Mouse (Mus musculus): ENCODE measurements around the gene Tecr. TPM values are rescaled to one million over a fixed set of nuclear protein-coding genes. Genes with fewer than 3 reads are reported as not detected.
A peak's percentile ranks its signal among the peaks of the same experiment; 100 is the strongest.
"Not testable (repeated sequence)": the region's sequence is repeated elsewhere in the genome, so short reads cannot be mapped to it uniquely, and the experiment has no call there.

Gene Tecr
- polyA plus RNA-seq, 1 experiment from 2014 or later, result 509 TPM

DNA sequence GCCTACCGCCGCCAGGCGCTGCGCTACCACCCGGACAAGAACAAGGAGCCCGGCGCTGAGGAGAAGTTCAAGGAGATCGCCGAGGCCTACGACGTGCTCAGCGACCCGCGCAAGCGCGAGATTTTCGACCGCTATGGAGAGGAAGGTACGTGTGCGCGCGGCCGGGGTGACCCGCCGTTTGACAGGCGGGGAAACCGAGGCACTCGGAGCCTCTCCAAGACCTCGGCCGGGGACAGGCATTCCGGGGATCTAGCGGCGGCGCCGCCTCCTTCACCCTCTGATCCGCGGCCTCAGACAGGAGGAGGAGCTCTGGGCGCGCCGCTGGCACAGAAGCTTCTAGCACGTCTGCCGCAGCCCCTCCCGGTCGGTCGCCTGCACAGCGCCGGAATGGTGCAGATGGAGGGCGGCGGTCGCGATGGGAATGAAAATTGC is 643 bp upstream of the Tecr start:
- Histone ChIP-seq H3K36me3 (ENCODE audit: control insufficient read depth, insufficient read depth, low read length) (peaks cover 26% of the 10 kb centered on the region), H3K4me3 (ENCODE audit: low read length) (peak overlapping the region; percentile 61), H3K9ac (ENCODE audit: low read length) (peak overlapping the region; percentile 80), H3K4me1 (replicated peaks; ENCODE audit: control insufficient read depth, insufficient read depth, low read length) (peaks cover 11% of the 10 kb centered on the region), H3K27me3 (ENCODE audit: control insufficient read depth, insufficient read depth, low read depth, low read length) (no peaks in the 10 kb centered on the region), H3K9me3 (ENCODE audit: control insufficient read depth, low read length) (no peaks in the 10 kb centered on the region), H3K4me2 (ENCODE audit: low read depth, low read length) (peak overlapping the region; percentile 57), H3K27ac (ENCODE audit: low read length) (peak overlapping the region; percentile 98)
- ATAC-seq (ENCODE audit: low read depth), result peak; percentile 82
- WGBS, result under 1% methylated on average over 51 of the region's 51 CpGs

DNA sequence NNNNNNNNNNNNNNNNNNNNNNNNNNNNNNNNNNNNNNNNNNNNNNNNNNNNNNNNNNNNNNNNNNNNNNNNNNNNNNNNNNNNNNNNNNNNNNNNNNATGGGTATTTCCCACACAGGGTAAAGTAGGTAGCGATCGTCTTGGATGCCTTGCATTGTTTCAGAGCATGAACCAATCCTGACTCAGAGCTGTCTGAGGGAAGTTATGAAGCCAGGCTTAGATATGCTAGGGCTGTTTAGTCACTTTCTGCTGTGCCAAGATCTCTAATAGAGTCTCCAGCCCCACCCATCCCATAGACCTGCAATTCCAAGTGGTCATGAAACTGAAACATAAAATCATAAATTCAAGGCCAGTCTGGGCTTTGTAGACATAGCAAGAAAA is 5.1 kb downstream of the Tecr start:
- Histone ChIP-seq H3K9ac (ENCODE audit: low read length) (no peak overlapping the region), H3K27me3 (ENCODE audit: control insufficient read depth, insufficient read depth, low read depth, low read length) (no peaks in the 10 kb centered on the region), H3K4me2 (ENCODE audit: low read depth, low read length) (no peak overlapping the region), H3K27ac (ENCODE audit: low read length) (no peak overlapping the region), H3K4me3 (ENCODE audit: low read length) (no peak overlapping the region), H3K36me3 (ENCODE audit: control insufficient read depth, insufficient read depth, low read length) (no peaks in the 10 kb centered on the region), H3K4me1 (replicated peaks; ENCODE audit: control insufficient read depth, insufficient read depth, low read length) (0 out of 2 replicates have a peak, but pooled peaks cover 3% of the 10 kb centered on the region), H3K9me3 (ENCODE audit: control insufficient read depth, low read length) (no peaks in the 10 kb centered on the region)
- WGBS, result 66% methylated on average over 2 of the region's 2 CpGs
- no peak for ATAC-seq (ENCODE audit: low read depth)

DNA sequence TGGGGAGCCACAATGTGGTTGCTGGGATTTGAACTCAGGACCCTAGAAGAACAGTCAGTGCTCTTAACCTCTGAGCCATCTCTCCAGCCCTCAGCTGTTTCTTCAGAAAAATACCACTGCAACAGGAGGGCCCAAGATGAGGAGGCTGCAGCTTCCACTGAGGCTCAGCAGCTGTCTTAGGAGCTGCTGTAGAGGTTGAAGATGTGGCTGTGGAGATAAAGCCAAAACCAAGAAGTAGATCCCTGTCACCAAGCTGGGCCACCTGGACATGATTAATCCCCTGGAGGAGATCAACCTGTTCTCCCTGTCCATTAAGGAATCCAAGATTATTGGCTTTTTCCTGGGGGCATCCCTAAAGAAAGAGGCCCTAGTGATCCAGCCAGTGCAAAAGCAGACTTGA is 8.0 kb downstream of the Tecr start:
- H3K27ac ChIP-seq (ENCODE audit: low read length), result no peak overlapping the region

DNA sequence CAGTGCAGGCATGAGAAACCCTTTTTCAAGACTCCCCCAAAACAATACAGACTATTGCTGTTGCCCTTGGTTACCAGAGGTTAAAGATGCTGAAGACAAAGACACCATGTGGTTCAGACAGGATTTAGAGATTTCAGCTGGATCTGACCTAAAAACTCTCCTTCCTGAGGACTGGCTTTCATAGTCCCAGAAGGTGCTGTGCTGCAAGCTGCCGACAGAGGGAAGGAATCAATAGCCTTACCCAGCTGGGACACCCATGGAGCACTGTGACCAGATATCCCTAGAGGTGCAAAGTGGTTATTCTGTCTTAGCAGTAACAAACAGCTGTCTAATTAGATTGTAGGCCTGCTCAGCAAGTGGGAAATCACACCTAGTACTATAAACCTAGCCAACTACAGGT is 9.6 kb downstream of the Tecr start:
- H3K27ac ChIP-seq (ENCODE audit: low read length), result no peak overlapping the region
- H3K27me3 ChIP-seq (ENCODE audit: control insufficient read depth, insufficient read depth, low read depth, low read length), result no peaks in the 10 kb centered on the region
- peaks cover 3% of the 10 kb centered on the region; the same call in 1 of the 2 replicates for H3K4me1 ChIP-seq (replicated peaks; ENCODE audit: control insufficient read depth, insufficient read depth, low read length)
- H3K4me2 ChIP-seq (ENCODE audit: low read depth, low read length), result no peak overlapping the region
- no peak overlapping the region for H3K4me3 ChIP-seq (ENCODE audit: low read length)
- H3K36me3 ChIP-seq (ENCODE audit: control insufficient read depth, insufficient read depth, low read length), result no peaks in the 10 kb centered on the region
- H3K9ac ChIP-seq (ENCODE audit: low read length), result no peak overlapping the region
- ATAC-seq (ENCODE audit: low read depth), result no peak
- WGBS, result 8% methylated on average over 1 of the region's 1 CpGs
- H3K9me3 ChIP-seq (ENCODE audit: control insufficient read depth, low read length), result no peaks in the 10 kb centered on the region

More for the DNA sequence above, 8.0 kb downstream of the Tecr start:
- Histone ChIP-seq H3K27me3 (ENCODE audit: control insufficient read depth, insufficient read depth, low read depth, low read length) (no peaks in the 10 kb centered on the region), H3K9ac (ENCODE audit: low read length) (no peak overlapping the region), H3K4me1 (replicated peaks; ENCODE audit: control insufficient read depth, insufficient read depth, low read length) (no peaks in the 10 kb centered on the region), H3K4me3 (ENCODE audit: low read length) (no peak overlapping the region), H3K9me3 (ENCODE audit: control insufficient read depth, low read length) (no peaks in the 10 kb centered on the region), H3K36me3 (ENCODE audit: control insufficient read depth, insufficient read depth, low read length) (no peaks in the 10 kb centered on the region), H3K4me2 (ENCODE audit: low read depth, low read length) (no peak overlapping the region)
- ATAC-seq (ENCODE audit: low read depth), result no peak

DNA sequence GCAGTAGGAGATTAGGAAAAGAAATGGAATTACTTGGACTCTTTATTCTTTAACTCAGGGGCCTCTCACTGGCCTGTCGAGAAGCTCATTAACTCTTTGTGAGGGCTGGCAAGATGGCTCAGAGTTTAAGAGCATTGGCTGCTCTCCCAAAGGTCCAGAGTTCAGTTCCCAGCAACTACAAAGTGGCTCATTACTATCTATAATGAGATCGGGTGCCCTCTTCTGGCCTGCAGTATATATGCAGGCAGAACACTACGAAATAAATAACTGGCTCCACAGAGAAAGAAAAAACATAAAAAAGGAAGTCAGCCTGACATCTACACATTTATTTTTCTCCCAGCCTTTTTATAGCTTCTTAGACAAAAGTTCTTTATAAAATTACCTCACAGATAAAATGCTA is 11.4 kb downstream of the Tecr start:
- ATAC-seq (ENCODE audit: low read depth), result no peak

DNA sequence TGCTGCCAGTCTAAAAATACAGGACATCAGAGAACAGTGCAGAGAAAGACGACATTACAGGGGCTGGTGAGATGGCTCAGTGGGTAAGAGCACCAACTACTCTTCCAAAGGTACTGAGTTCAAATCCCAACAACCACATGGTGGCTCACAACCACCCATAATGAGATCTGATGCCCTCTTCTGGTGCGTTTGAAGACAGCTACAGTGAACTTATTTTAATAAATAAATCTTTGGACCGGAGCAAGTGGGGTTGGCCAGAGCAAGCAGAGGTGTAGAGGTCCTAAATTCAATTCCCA is 12.8 kb downstream of the Tecr start:
- ATAC-seq (ENCODE audit: low read depth), result not testable (repeated sequence)

More for the DNA sequence above, 11.4 kb downstream of the Tecr start:
- no peaks in the 10 kb centered on the region for H3K36me3 ChIP-seq (ENCODE audit: control insufficient read depth, insufficient read depth, low read length)
- H3K9me3 ChIP-seq (ENCODE audit: control insufficient read depth, low read length), result no peaks in the 10 kb centered on the region
- no peak overlapping the region for H3K4me3 ChIP-seq (ENCODE audit: low read length)
- H3K9ac ChIP-seq (ENCODE audit: low read length), result no peak overlapping the region
- no peak overlapping the region for H3K4me2 ChIP-seq (ENCODE audit: low read depth, low read length)
- H3K4me1 ChIP-seq (replicated peaks; ENCODE audit: control insufficient read depth, insufficient read depth, low read length), result peaks cover 11% of the 10 kb centered on the region
- H3K27ac ChIP-seq (ENCODE audit: low read length), result no peak overlapping the region
- WGBS, result 21% methylated on average over 3 of the region's 3 CpGs
- H3K27me3 ChIP-seq (ENCODE audit: control insufficient read depth, insufficient read depth, low read depth, low read length), result no peaks in the 10 kb centered on the region

DNA sequence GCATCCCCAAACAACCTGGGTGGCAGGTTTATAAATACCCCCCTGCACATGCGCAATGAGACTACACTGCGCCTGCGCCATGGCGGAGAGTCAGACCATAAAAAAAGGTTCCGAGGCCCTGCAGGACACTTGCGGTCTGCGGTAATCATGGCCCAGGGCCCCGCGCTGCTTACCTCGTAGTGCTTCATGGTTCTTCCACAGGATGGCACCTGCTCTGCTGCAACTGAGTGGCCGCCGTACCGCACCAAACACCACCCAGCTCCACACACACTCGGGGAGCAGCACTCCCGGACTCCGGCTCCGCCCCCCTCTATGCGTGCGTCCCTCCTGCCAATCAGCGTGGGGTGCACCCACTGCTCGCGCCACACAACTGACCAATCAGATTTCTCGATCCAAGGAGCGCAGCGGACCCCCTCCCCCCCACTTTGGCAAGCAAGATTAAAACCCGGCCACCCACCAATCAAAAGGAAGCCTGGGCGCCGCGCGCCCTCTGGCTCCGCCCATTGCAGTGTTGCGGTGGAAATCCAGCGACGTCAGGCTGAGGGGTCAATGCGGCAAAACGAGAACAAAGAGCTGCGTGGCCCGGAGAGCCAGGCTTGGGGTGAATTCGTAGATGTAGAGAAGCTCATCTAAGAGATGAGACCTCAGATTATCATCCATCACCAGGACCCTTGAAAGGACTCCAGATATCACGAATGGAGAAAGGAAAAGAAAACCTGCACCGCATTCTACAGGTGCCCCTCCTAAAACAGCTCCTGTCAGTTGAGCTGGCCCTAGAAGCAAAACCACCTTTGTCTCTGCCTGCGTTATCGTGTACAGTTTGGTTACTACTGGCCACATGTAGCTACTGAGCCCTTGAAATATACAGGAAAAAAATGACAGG is 13.4 kb downstream of the Tecr start:
- H3K36me3 ChIP-seq (ENCODE audit: control insufficient read depth, insufficient read depth, low read length), result no peaks in the 10 kb centered on the region
- peak overlapping the region; percentile 86 for H3K27ac ChIP-seq (ENCODE audit: low read length)
- H3K4me3 ChIP-seq (ENCODE audit: low read length), result peak overlapping the region; percentile 85
- H3K4me1 ChIP-seq (replicated peaks; ENCODE audit: control insufficient read depth, insufficient read depth, low read length), result peaks cover 11% of the 10 kb centered on the region
- H3K9me3 ChIP-seq (ENCODE audit: control insufficient read depth, low read length), result no peaks in the 10 kb centered on the region
- ATAC-seq (ENCODE audit: low read depth), result peak; percentile 100
- peak overlapping the region; percentile 91 for H3K9ac ChIP-seq (ENCODE audit: low read length)
- under 1% methylated on average over 43 of the region's 43 CpGs for WGBS
- peak overlapping the region; percentile 89 for H3K4me2 ChIP-seq (ENCODE audit: low read depth, low read length)
- H3K27me3 ChIP-seq (ENCODE audit: control insufficient read depth, insufficient read depth, low read depth, low read length), result no peaks in the 10 kb centered on the region

More for the DNA sequence above, 12.8 kb downstream of the Tecr start:
- not testable (repeated sequence) for H3K9me3 ChIP-seq (ENCODE audit: control insufficient read depth, low read length); H3K36me3 ChIP-seq (ENCODE audit: control insufficient read depth, insufficient read depth, low read length); H3K27me3 ChIP-seq (ENCODE audit: control insufficient read depth, insufficient read depth, low read depth, low read length)
- WGBS, result 44% methylated on average over 3 of the region's 3 CpGs
- Histone ChIP-seq H3K4me3 (ENCODE audit: low read length) (peak overlapping the region; percentile 85), H3K4me2 (ENCODE audit: low read depth, low read length) (peak overlapping the region; percentile 76), H3K4me1 (replicated peaks; ENCODE audit: control insufficient read depth, insufficient read depth, low read length) (peaks cover 11% of the 10 kb centered on the region), H3K27ac (ENCODE audit: low read length) (peak overlapping the region; percentile 86), H3K9ac (ENCODE audit: low read length) (peak overlapping the region; percentile 76)

DNA sequence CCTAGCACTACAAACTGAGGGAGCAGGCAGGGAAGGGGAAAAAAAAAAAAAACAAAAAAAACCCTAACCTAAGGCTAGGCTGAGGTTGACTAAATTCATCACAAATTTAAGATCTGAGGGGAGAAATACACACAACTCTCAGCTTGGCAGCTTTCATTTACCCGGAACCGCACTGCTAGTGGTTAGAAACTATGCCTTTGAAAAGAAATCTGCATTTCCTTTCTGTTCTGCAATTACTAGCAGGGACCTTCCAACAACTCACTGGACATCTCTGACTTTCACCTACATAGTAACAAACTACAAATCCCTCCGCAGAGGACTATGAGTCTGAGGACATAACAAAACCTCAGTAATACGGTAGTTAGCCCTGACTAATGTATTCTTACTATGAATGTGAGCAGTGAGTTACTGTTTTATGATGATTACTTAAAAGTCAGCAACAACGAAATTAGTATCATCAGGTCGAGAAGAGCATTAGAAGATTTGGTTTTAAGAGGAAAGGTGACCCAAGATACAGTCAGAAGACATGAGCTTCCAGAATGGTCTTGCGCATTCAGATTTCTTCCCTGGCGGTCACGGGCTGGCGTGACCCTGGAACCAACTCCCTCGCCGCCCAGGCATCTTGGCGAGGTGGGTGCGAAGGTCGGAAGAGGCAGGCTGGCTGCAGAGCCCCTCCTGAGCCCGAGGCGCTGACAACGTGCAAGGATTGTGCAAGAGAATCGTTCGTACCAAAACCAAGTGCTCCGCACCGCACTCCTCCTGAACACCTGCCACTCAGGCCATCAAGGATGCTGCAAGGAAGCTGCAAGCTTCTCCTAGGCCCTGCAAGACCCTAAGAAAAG is 14.2 kb downstream of the Tecr start:
- Histone ChIP-seq H3K4me2 (ENCODE audit: low read depth, low read length) (peak overlapping the region; percentile 89), H3K4me1 (replicated peaks; ENCODE audit: control insufficient read depth, insufficient read depth, low read length) (peaks cover 11% of the 10 kb centered on the region), H3K4me3 (ENCODE audit: low read length) (peak overlapping the region; percentile 85), H3K27ac (ENCODE audit: low read length) (peak overlapping the region; percentile 83), H3K9me3 (ENCODE audit: control insufficient read depth, low read length) (no peaks in the 10 kb centered on the region), H3K27me3 (ENCODE audit: control insufficient read depth, insufficient read depth, low read depth, low read length) (no peaks in the 10 kb centered on the region), H3K36me3 (ENCODE audit: control insufficient read depth, insufficient read depth, low read length) (no peaks in the 10 kb centered on the region), H3K9ac (ENCODE audit: low read length) (peak overlapping the region; percentile 91)
- no peak for ATAC-seq (ENCODE audit: low read depth)
- 4% methylated on average over 22 of the region's 22 CpGs for WGBS

DNA sequence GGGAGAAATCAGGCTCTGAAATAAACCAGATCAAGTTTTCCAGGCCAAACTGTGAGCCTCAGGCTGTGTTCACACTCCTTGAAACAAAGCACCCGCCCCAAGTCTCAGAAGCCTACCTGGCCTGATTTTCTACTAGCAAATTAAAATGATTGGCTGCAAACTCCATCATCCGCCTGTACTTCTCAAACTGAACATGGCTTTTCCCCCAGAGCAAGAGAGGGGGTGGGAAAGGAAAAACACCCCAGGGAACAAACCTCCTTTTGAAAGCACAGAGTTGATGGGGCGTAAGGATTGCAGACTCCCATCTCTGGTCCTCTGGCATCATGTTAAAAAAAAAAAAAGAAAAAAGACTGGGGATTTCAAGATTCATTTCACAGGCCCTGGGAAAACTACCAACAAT is 15.1 kb downstream of the Tecr start:
- Histone ChIP-seq H3K9ac (ENCODE audit: low read length) (peak overlapping the region; percentile 45), H3K4me3 (ENCODE audit: low read length) (peak overlapping the region; percentile 85), H3K4me1 (replicated peaks; ENCODE audit: control insufficient read depth, insufficient read depth, low read length) (peaks cover 11% of the 10 kb centered on the region), H3K9me3 (ENCODE audit: control insufficient read depth, low read length) (no peaks in the 10 kb centered on the region), H3K4me2 (ENCODE audit: low read depth, low read length) (peak overlapping the region; percentile 89), H3K27me3 (ENCODE audit: control insufficient read depth, insufficient read depth, low read depth, low read length) (no peaks in the 10 kb centered on the region), H3K27ac (ENCODE audit: low read length) (no peak overlapping the region), H3K36me3 (ENCODE audit: control insufficient read depth, insufficient read depth, low read length) (no peaks in the 10 kb centered on the region)
- ATAC-seq (ENCODE audit: low read depth), result no peak
- 48% methylated on average over 3 of the region's 3 CpGs for WGBS
